Mouse (Mus musculus): ENCODE results near the gene Gm3233. TPM values are rescaled to one million over a fixed set of nuclear protein-coding genes. Genes with fewer than 3 reads are reported as not detected.
"Not testable (repeated sequence)": the region's sequence is repeated elsewhere in the genome, so short reads cannot be mapped to it uniquely, and the experiment has no call there.

Gm3233 gene
- polyA plus RNA-seq (2015; fragmentation: Nextera tagmentation; extraction: Ambion mirVana) = not detected in 2 replicates

- H3K4me2 ChIP-seq (ENCODE audit: low read length); H3K4me1 ChIP-seq (ENCODE audit: control insufficient read depth, insufficient read depth, low read length); ATAC-seq; H3K4me3 ChIP-seq (ENCODE audit: low read depth, low read length); H3K9ac ChIP-seq (ENCODE audit: low read depth, low read length); H3K27ac ChIP-seq (ENCODE audit: low read length); H3K27me3 ChIP-seq (ENCODE audit: control insufficient read depth, insufficient read depth, low read depth, low read length); H3K36me3 ChIP-seq (ENCODE audit: control insufficient read depth, insufficient read depth, low read length); H3K9me3 ChIP-seq (replicated peaks; ENCODE audit: control insufficient read depth, low read length, poor library complexity, severe bottlenecking): not testable (repeated sequence)
- no CpG with 5 or more reads among the region's 1 CpGs for WGBS
Observed at GRCm38 (mm10) chr10:77759582-77759981, at the start of gene Gm3233. Gene Gm3233 (minus strand): TSS chr10:77759682.

DNA sequence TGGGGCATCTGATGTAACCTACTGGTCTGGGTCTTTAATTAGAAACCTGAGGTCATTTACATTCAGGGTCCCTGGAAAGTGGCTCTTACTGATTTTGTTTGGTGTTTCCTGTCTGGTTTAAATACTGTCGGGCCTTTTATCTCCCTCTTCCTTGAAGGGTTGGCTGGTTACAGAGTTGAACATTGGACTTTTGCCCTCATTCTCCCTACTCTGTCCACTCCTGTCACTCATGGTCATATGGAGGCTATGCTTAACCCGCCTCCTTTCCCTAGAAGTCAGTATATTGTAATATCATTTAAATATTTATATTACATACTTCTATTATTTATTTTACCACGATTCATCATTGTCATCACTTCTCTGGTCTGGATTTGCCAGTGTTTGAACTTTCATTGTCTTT, 44.6 kb upstream of the Gm3233 start:
- H3K9me3 ChIP-seq (replicated peaks; ENCODE audit: control insufficient read depth, low read length, poor library complexity, severe bottlenecking) = no peaks in the 10 kb centered on the region
- no peak for ATAC-seq
- 85% methylated on average over 3 of the region's 3 CpGs for WGBS
- no peaks in the 10 kb centered on the region for H3K27me3 ChIP-seq (ENCODE audit: control insufficient read depth, insufficient read depth, low read depth, low read length)
- no peak overlapping the region for H3K9ac ChIP-seq (ENCODE audit: low read depth, low read length)
- H3K27ac ChIP-seq (ENCODE audit: low read length) = no peak overlapping the region
- no peaks in the 10 kb centered on the region for H3K36me3 ChIP-seq (ENCODE audit: control insufficient read depth, insufficient read depth, low read length)
- H3K4me3 ChIP-seq (ENCODE audit: low read depth, low read length) = no peak overlapping the region
- H3K4me1 ChIP-seq (ENCODE audit: control insufficient read depth, insufficient read depth, low read length) = no peaks in the 10 kb centered on the region
- no peak overlapping the region for H3K4me2 ChIP-seq (ENCODE audit: low read length)

DNA sequence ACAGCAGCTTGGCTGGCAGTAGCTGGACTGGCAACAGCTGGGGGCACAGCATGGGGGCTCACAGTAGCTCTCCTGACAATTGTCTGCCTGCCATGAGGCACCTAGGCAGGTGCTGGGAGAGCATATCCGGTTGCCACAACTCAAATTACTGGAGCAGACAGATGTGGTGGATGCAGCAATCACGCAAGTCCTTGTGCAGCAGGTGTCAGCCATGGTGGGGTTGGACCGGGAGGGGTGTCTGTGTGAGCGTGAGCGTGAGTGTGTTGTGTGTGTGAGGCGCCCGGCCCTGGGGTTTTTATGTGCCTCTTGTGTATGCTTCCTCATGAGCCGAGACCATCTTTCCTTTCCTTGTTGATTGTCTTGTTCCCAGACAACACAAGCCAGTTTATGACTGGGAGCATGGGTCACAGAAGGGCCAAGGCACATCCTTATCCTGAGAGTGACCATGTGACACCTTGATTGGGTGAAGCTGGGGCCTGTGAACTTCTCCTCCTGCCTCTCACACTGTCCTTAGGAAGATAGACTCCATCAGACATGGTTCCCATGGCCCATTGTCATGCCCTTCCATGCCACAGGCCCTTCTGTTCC, 39.5 kb upstream of the Gm3233 start, which contains the start of gene Gm19668:
Gene Gm19668 (minus strand): TSS at position 213 of the 588 bp plus-strand sequence.
- Histone ChIP-seq H3K4me1 (ENCODE audit: control insufficient read depth, insufficient read depth, low read length) (no peaks in the 10 kb centered on the region), H3K36me3 (ENCODE audit: control insufficient read depth, insufficient read depth, low read length) (no peaks in the 10 kb centered on the region), H3K4me2 (ENCODE audit: low read length) (no peak within 1 kb of the TSS), H3K27ac (ENCODE audit: low read length) (no peak within 1 kb of the TSS), H3K9me3 (replicated peaks; ENCODE audit: control insufficient read depth, low read length, poor library complexity, severe bottlenecking) (no peaks in the 10 kb centered on the region), H3K4me3 (ENCODE audit: low read depth, low read length) (no peak within 1 kb of the TSS), H3K9ac (ENCODE audit: low read depth, low read length) (no peak within 1 kb of the TSS), H3K27me3 (ENCODE audit: control insufficient read depth, insufficient read depth, low read depth, low read length) (no peaks in the 10 kb centered on the region)
- WGBS = 66% methylated on average over 8 of the region's 8 CpGs
- ATAC-seq = no peak

DNA sequence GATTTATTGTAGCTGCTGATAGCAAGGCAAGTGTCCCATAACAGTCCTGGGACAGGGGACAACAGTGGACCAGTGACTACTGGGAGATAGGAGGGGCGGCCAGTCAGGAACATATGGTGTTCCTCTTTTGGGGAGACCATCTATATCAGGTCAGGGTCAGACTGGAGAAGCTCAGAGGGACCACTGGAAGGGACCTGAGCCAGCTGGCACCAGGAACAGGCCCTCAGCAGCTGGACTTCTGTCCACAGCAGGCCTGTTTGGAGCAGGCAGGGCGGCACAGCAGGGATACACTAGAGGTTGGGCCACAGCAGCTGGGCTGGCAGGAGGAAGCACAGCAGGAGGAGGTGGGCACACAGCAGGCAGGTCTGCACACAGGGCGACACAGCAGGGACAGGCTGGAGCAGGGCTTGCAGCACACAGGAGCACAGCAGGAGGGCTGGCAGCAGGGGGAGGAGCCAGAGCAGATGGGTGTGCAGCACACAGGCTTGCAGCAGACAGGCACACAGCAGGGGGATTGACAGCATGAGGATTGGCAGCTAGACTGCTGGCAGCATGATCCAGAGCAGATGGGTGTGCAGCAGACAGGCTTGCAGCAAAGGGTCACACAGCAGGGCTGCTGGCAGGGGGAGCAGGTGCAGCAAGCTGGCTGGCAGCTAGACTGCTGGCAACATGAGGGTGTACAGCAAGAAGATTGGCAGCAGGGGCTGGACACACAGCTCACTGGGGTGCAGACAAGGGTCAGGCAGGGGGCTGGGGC, 38.9 kb upstream of the Gm3233 start:
- H3K9me3 ChIP-seq (replicated peaks; ENCODE audit: control insufficient read depth, low read length, poor library complexity, severe bottlenecking); H3K9ac ChIP-seq (ENCODE audit: low read depth, low read length); H3K4me2 ChIP-seq (ENCODE audit: low read length); H3K27ac ChIP-seq (ENCODE audit: low read length); H3K27me3 ChIP-seq (ENCODE audit: control insufficient read depth, insufficient read depth, low read depth, low read length); H3K36me3 ChIP-seq (ENCODE audit: control insufficient read depth, insufficient read depth, low read length); H3K4me3 ChIP-seq (ENCODE audit: low read depth, low read length); H3K4me1 ChIP-seq (ENCODE audit: control insufficient read depth, insufficient read depth, low read length); ATAC-seq: not testable (repeated sequence)
- WGBS = 39% methylated on average over 3 of the region's 3 CpGs

DNA sequence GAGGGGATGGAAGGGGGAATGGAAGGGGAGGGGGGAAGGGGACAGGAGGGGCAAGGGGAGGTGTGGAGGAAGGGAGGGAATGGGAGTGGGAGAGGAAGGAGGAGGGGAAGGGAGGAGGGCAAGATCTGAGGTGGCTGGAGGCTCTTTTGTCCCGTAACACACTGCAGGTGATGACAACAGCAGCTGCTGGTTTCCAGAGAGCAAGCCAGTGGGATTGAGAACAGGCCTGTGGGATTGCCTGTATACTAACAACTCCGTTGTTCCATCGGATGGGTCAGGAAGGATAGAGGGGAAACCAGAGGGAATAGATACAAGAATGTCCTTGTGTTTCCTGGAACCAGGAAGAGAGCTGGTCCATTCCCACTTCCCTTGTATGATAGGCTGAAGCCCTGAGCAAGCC, 38.2 kb upstream of the Gm3233 start:
- Histone ChIP-seq H3K4me3 (ENCODE audit: low read depth, low read length) (no peak overlapping the region), H3K27me3 (ENCODE audit: control insufficient read depth, insufficient read depth, low read depth, low read length) (no peaks in the 10 kb centered on the region), H3K36me3 (ENCODE audit: control insufficient read depth, insufficient read depth, low read length) (no peaks in the 10 kb centered on the region), H3K9ac (ENCODE audit: low read depth, low read length) (no peak overlapping the region), H3K27ac (ENCODE audit: low read length) (no peak overlapping the region), H3K4me1 (ENCODE audit: control insufficient read depth, insufficient read depth, low read length) (no peaks in the 10 kb centered on the region), H3K9me3 (replicated peaks; ENCODE audit: control insufficient read depth, low read length, poor library complexity, severe bottlenecking) (no peaks in the 10 kb centered on the region), H3K4me2 (ENCODE audit: low read length) (no peak overlapping the region)
- no peak for ATAC-seq
- WGBS = 18% methylated on average over 3 of the region's 3 CpGs

GRCm38 (mm10) chr10:77794976-77795375, 35.5 kb upstream of the Gm3233 start, which contains the start of gene Gm9639:
Gene Gm9639 (minus strand): TSS chr10:77795076.
- H3K4me3 ChIP-seq (ENCODE audit: low read depth, low read length) = no peak within 1 kb of the TSS
- no peaks in the 10 kb centered on the region for H3K4me1 ChIP-seq (ENCODE audit: control insufficient read depth, insufficient read depth, low read length)
- no peak for ATAC-seq
- H3K27me3 ChIP-seq (ENCODE audit: control insufficient read depth, insufficient read depth, low read depth, low read length) = no peaks in the 10 kb centered on the region
- H3K9me3 ChIP-seq (replicated peaks; ENCODE audit: control insufficient read depth, low read length, poor library complexity, severe bottlenecking) = no peaks in the 10 kb centered on the region
- H3K4me2 ChIP-seq (ENCODE audit: low read length) = no peak within 1 kb of the TSS
- no peak within 1 kb of the TSS for H3K9ac ChIP-seq (ENCODE audit: low read depth, low read length)
- 94% methylated on average over 2 of the region's 2 CpGs for WGBS
- no peaks in the 10 kb centered on the region for H3K36me3 ChIP-seq (ENCODE audit: control insufficient read depth, insufficient read depth, low read length)
- no peak within 1 kb of the TSS for H3K27ac ChIP-seq (ENCODE audit: low read length)

- H3K27ac ChIP-seq (ENCODE audit: low read length) = no peak overlapping the region
- no peaks in the 10 kb centered on the region for H3K4me1 ChIP-seq (ENCODE audit: control insufficient read depth, insufficient read depth, low read length)
- no peak overlapping the region for H3K4me2 ChIP-seq (ENCODE audit: low read length)
- no peaks in the 10 kb centered on the region for H3K27me3 ChIP-seq (ENCODE audit: control insufficient read depth, insufficient read depth, low read depth, low read length)
- ATAC-seq = no peak
- H3K9ac ChIP-seq (ENCODE audit: low read depth, low read length) = no peak overlapping the region
- no peaks in the 10 kb centered on the region for H3K36me3 ChIP-seq (ENCODE audit: control insufficient read depth, insufficient read depth, low read length)
- 77% methylated on average over 2 of the region's 2 CpGs for WGBS
- H3K4me3 ChIP-seq (ENCODE audit: low read depth, low read length) = no peak overlapping the region
- H3K9me3 ChIP-seq (replicated peaks; ENCODE audit: control insufficient read depth, low read length, poor library complexity, severe bottlenecking) = no peaks in the 10 kb centered on the region
Observed at GRCm38 (mm10) chr10:77788621-77789020, 29.1 kb upstream of the Gm3233 start.

DNA sequence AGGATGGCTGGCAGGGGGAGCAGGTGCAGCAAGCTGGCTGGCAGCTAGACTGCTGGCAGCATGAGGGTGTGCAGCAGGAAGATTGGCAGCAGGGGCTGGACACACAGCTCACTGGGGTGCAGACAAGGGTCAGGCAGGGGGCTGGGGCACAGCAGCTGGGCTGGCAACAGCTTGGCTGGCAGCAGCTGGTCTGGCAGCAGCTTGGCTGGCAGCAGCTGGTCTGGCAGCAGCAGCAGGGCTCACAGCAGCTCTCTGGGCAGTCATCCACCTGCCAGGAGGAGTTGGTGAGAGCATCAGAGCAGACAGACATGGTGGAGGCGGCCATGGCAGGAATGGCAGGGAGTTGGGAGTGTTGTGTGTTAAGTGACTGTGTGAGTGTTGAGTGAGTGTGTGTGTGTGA, 28.4 kb upstream of the Gm3233 start, which contains the start of gene Gm7137:
Gene Gm7137 (minus strand): TSS at position 325 of the 400 bp plus-strand sequence.
- not testable (repeated sequence) for H3K36me3 ChIP-seq (ENCODE audit: control insufficient read depth, insufficient read depth, low read length); H3K27me3 ChIP-seq (ENCODE audit: control insufficient read depth, insufficient read depth, low read depth, low read length); H3K4me3 ChIP-seq (ENCODE audit: low read depth, low read length); H3K9me3 ChIP-seq (replicated peaks; ENCODE audit: control insufficient read depth, low read length, poor library complexity, severe bottlenecking); H3K9ac ChIP-seq (ENCODE audit: low read depth, low read length); H3K4me2 ChIP-seq (ENCODE audit: low read length); ATAC-seq; H3K4me1 ChIP-seq (ENCODE audit: control insufficient read depth, insufficient read depth, low read length); H3K27ac ChIP-seq (ENCODE audit: low read length)
- WGBS = 20% methylated on average over 1 of the region's 1 CpGs

DNA sequence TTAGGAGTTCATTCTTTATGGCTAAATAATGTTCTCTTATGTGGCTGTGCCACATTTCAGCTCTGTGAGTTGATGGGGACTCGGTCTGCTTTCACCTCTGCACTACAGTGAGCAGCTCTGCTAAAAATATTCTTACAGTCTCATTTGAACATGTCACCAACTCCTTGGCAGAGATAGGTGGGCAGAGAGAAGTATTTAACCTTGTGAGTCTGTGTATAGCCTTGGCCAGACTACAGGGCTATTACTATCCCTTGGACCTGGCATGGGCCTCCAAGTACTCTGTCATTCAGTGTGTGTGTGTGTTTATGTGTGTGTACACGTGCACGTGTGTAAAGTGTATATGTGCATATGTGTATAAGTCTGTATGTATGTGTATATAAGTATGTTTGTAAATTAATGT, 23.9 kb upstream of the Gm3233 start:
- H3K4me1 ChIP-seq (ENCODE audit: control insufficient read depth, insufficient read depth, low read length); H3K4me3 ChIP-seq (ENCODE audit: low read depth, low read length); H3K9ac ChIP-seq (ENCODE audit: low read depth, low read length); H3K9me3 ChIP-seq (replicated peaks; ENCODE audit: control insufficient read depth, low read length, poor library complexity, severe bottlenecking); H3K27me3 ChIP-seq (ENCODE audit: control insufficient read depth, insufficient read depth, low read depth, low read length); ATAC-seq; H3K36me3 ChIP-seq (ENCODE audit: control insufficient read depth, insufficient read depth, low read length); H3K4me2 ChIP-seq (ENCODE audit: low read length); H3K27ac ChIP-seq (ENCODE audit: low read length): not testable (repeated sequence)
- 92% methylated on average over 2 of the region's 3 CpGs for WGBS

All from midbrain, embryonic 16.5 days (tissue).